Mouse (Mus musculus): ENCODE results near the gene Bmper.

Bmper gene

DNA sequence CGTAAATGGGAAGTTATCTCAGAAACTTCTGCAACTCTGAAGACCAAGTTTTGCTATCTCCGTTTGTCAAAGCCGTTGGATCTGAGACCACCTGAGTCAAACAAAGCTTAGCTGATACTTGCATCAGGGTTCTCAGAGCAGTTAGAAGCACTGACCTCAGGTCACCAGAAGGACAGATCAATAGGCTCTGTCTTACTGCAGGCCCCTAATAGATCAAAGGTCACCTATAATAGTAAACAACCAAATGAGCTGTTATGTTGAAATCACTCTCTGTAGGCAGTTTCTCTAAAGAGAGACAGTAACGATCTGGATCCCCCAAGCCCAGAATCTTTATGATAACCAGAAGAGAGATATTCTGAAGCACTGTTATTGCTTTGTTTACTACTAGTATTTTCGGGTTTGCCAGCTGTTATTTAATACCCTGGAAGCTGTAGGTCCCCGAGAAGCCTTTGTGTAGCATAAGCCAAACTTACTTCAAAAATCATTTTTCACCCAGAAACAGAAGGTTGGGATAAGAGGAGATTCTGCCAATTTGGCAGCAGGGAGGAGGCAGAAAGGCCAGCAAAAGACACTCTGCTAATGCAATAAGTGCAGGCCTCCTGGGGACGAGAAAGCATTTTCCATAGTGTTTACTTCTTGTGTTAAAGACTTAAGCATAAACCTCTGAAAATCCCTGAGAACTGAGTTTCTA is 224.5 kb downstream of the Bmper start:
- no peak for DNase-seq

DNA sequence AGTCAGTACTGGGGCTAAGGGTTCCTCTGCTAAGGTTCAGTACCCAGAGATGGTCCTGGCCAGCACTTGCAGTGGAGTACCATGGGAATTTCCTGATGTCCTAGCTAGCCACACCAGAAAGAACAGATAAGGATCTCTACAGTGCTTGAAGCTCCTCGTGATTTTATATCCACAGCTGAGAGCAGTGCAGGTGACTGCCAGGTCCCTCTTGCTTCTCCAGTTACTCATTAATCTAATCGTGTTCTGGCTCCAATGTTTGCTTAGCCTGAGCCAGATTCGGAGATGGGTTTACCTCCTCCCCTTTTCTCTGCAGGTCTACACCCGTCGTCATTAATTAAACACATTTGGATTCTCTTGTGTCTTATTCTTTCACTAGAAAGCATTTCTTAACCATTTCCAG is 230.4 kb downstream of the Bmper start:
- no peak for DNase-seq

DNA sequence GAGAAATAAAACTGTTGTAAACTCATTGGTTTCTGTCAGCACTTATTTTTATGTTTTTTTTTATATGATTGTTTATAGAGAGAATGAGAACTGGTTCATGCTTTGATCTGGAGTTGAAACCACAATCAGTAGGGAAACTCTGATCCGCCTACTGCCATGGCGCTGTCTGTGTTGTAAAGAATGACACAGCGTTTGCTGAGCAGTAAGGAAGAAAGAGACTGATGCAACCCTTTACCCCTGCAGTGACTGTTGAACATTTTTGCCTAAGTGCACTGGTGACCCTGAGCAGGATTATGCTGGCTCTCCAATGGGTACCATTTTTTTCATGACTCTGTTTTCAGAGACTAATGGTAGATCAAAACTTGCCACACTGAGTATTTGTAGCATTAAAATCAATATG is 234.3 kb downstream of the Bmper start:
- no peak for DNase-seq

DNA sequence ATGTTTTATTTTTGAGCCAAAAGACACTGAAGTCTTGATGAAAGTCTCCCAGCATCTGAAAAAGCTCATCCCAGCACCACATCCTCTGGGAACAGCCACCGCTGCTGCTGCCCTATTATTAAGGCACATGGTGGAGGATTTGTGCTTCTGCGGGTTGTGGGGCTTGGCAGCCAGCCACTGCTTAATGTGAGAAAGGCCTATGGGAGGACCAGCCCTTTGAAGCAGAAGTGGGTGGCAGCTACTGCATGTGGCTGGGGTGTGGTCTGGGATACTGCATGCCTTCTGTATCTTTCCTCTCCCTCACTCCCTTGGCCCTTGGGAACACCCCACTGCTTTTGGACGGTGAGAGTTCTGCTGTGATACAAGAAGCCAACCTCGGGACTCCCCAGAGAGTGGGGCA is 237.8 kb downstream of the Bmper start:
- no peak for DNase-seq

DNA sequence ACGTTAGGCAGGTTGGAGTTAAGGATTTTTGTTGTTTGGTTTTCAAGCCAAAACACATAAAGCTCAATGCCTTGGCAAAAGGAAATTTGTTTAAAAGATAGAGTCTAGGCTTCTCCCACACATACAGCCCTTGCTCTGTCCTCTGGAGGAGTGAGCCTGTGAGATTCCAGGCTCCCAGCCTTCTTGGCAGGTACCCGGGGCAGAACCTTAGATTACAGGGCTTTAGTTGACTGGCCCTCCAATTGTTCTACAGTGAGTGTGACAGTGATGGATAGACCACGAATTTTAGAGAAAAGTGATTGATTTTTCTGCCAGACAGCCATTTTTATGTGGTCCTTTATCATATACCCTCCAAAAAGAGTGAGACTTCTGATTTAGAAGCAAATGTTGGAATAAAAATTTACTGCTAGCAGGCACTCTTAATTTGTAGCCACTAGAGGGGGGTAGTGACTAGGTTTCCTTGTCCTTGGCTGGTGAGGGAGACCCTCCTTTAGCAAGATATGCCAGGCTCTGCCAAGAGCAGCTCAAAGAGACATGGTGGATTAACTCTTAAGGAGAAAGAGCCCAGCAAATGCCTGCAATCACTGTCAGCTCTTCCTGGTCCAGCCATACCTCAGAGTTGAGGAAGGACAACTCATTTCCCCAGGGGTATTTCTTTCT is 240.2 kb downstream of the Bmper start:
- no peak for DNase-seq

DNA sequence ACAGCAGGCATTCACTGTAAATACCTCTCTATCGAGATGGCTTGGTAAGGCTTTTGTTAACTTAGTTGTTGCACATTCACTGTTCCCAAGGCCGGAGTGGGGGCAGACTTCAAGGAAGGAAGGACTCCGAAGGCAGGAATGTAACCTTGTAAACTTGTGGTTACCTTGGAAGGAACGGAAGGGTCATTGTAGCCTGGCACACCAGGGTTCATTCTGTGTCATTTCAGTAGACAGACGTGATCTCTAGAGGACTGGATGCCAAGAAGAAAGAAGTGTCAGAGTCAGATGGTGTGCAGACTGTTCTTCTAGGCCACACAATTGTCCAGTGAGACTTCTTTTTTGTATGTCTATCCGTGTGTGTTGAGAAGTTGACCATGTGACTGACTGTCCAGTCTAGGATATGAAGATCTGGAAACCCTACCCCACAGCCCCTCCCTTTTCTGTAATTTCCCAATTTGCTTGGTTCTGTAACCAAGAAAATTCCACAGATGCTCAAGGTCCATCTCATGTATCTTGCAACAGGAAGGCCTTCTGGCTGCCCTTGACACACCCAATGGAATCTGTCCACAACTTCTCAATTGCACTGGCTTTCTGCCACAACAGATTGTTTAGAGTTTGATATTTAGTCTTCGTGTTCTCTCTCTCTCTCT is 242.2 kb downstream of the Bmper start:
- no peak for DNase-seq

DNA sequence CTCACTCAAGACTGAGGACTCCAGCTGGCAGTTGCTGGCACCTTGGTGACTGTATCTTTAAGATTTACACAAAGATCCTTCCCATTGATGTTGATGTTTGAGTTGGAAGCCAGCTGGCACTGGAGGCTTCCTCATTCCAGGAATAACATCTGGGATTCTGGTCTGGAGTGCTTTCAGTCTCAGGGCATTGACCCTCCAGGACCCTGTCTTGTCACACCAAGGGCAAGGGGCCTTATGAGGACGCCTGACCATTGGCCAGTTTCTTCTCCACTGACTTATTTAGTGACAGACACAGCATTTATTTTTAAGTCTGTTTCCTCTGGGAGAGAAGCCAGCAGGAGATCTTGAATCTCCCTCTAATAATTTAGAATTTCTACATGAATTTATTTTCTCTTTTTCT is 247.0 kb downstream of the Bmper start:
- DNase-seq: no peak

DNA sequence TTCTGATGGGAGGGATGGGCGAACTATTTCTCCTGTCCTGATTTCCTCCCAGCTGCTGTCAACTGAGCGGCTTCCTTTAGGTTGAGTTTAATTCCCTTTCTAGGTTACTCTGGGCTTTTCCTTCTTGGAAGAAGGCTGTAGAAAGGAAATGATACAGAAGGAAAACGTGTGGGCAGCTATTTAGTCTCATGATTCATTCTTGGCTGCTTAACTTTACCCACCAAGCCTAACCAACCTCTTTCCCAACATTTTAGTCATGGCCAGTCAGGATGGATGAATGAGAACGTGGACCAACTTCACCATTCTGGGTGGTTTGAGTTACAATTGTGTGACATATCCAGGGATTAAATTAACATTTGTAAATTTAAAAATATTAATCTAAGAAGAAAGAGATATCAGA is 263.0 kb downstream of the Bmper start:
- DNase-seq: no peak

DNA sequence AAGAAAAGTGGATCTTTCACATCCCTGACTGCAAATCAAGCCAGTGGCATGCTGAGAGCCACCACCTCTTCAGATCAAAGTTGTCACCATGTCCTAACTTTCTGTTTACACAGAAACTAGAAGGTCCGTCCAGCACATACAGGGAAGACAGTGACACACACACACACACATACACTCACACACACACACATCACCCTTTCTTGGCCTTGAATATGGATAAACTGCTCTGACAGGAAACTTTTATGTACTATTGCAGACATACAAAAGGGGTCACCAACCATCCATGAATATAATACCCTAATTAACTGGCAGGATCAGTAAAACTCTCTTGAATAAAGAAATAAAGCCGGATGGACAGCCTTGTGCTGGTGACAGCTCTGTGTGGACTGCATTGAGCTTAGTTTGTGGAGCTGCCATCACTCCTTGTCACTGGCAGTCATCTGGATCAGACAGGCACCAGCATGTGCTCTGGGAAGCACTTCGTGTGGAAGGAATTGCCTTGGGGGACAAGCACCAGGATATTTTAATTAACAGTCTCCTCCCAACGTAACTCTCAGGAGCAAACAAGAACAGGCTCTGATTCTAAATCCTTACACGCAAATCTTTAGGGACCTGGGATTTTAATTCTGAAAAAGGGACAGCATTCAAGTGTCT is 264.0 kb downstream of the Bmper start:
- DNase-seq: no peak

DNA sequence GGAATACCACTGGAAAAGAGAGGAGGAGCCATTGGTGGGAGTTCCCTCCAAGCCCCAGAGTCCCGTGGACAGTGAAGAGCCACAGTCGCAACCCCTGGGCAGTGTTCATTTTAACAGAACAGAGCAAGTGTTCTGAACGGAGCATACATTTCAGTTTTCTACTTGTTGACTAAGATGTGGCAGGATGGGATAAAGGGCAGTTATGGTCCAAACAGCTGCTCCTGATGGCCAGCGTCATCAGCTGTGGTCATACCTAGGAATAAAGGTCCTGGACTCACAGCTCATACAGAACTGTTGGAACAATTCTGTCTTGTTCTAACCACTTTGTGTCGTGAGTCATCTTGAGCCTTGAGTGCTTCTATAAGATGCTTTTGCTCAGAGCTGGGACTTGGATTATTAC is 265.4 kb downstream of the Bmper start:
- no peak for DNase-seq

DNA sequence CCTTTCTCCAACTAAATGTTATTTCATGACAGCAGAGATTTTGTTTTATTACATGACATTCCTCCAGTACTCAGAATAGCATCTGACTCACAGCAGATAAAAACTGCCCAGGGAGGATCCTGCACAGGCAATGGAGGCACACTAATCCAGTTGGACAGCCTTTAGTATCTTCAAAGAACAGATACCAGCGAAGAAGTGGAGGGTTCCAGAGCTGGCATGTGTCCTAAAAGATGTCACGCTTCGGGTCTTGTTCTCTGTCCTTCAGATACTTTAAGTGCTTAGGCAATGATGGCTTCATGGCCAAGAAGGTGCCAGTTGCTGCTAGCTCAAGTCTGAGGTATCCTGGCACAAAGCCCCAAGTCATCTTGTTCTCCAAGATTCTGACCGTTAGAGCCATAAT is 272.5 kb downstream of the Bmper start:
- DNase-seq: no peak

DNA sequence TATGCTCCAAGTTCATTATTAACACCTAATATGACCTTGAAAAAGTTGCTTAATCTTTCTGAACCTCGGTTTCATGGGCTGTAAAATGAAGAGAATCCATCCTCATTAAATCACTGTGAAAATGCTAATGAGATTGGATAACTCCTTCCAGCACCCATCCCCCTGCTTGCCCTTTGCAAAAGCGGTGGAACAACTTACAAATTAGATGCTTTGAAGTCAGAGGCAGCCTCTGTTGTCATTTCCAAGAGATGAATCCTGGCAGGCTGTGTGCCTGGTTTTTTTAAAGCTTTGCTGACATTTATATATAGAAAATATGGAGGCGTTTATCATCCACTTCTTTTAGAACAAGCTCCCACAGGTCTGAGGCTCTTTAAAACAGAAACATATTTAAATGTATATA is 274.8 kb downstream of the Bmper start:
- DNase-seq: no peak

DNA sequence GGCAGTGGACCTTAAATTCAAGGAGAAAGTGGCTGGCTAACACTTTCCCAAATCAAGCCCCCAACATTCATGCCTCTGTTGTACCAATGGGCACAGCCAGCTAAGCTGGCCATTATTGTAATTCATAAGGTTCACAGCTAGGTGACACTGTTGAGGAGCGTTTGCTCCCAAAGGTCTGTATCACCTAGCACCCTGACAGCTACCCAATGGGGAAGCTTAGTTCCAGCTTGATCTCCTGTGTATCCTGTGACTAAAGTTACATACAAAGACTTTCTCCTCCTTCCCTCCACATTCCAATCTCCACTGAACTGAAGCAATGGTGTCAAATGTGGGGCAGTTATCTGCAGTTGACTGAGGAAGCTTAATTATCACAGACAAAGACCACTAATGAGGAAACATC is 311.0 kb downstream of the Bmper start:
- DNase-seq: no peak

Measured in thymus, postnatal 25 days (tissue).